Mouse (Mus musculus) CD4-positive helper T cell, adult 2 months (primary cell): Measurements from ENCODE around the gene Syt16.

Source experiments
- DNase-seq: peaks from one replicate; pipeline ENCODE4 v3.0.0-alpha.2; 2012; ENCODE audit warnings: low read depth, missing footprints, low spot score

The Syt16 gene

GRCm38 (mm10) chr12:74098572-74099290 lies 101.3 kb downstream of the Syt16 start:
- no peak for DNase-seq

- DNase-seq, result no peak
Observed at GRCm38 (mm10) chr12:74105811-74106513, 108.5 kb downstream of the Syt16 start.

- DNase-seq, result no peak
Observed at GRCm38 (mm10) chr12:74108663-74109081, 111.2 kb downstream of the Syt16 start.

DNA sequence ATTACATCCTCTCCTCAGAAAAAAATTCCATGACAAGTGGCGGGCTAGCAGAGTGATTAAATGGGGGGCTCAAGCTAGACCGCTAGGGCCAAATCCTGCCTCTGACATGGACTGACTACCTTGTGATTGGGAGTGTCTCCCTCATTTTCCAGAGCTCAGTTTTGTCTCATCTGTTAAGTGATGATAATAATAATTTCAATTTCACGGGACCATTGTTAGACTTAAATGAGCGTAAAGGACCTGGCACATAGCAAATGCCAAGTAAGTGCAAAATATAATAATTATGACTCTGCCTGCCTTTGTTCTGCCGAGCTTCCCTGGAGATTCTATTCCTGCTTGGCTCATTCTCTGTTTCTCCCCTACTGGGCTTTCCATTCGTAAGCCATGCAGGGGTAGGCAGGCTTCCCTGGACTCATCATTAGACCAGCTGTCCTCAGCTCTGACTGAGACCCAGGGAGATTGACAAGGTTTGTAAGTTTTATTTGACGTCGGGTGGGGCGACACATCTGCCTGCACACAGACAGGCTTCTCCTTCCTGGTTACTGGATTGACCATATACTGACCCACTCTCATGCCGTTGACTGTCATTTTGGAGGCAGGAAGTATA lies 112.1 kb downstream of the Syt16 start:
- DNase-seq, result no peak

DNA sequence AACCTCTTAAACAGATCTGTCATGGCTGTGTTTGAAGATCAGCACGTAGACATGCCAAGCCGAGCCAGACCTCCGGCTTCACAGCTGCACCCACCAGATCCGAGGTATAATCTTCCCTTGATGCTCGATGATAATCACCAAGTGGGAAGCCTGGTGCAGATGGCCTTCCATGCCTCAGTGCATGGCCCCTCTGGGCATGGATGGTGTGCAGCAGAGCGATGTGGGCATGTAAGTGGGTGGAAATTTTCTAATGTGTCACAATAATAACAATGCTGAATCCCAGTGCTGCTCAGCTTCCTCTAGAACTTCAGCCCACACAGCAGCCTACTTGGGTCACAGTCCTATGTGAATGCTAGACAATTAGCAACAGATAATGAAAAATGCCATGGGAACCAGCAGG lies 119.4 kb downstream of the Syt16 start:
- no peak for DNase-seq

GRCm38 (mm10) chr12:74125796-74126195 lies 128.3 kb downstream of the Syt16 start:
- DNase-seq, result no peak

DNA sequence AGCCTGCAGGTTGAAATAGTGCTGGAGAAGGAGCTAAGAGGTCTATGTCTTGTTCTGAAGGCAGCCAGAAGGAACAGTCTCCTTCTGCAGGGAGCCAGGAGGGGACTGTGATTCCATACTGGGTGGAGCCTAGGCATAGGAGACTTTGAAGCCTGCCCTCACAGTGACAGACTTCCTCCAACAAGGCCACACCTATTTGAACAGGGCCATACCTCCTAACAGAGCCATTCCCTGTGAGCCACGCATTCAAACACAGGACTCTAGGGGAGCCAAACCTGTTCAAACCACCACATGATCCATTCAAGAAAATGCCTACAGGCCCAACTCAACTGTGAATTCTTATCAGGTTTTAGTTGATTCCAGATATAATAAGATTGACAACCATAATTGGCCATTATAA lies 130.8 kb downstream of the Syt16 start:
- DNase-seq, result no peak

- no peak for DNase-seq
Observed at GRCm38 (mm10) chr12:74131790-74132189, 134.3 kb downstream of the Syt16 start.

- no peak for DNase-seq
Observed at GRCm38 (mm10) chr12:74142147-74142546, 144.7 kb downstream of the Syt16 start.

- DNase-seq, result no peak
Observed at GRCm38 (mm10) chr12:74144385-74144784, 146.9 kb downstream of the Syt16 start.

DNA sequence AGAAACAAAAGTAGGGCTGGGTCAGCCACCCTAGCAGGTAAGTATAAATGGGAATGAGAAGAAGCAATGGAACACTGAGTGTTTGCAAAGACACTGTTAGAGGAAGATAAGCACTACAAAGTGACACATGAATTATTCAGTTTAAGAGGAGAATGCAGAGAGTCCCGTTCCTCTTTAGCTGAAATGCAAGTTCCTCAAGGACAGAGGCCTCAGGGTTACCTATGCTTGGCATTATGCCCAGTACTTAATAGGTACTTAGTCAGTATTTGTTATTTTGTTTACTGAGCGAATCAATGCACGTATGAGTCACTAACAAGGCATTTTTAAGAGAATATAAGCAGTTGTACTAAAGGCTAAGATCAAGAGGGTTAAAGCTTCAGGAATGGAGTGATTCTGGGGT lies 163.3 kb downstream of the Syt16 start:
- no peak for DNase-seq

GRCm38 (mm10) chr12:74163080-74163479 lies 165.6 kb downstream of the Syt16 start:
- no peak for DNase-seq

- DNase-seq, result no peak
Observed at GRCm38 (mm10) chr12:74171257-74171656, 173.8 kb downstream of the Syt16 start.

- DNase-seq, result no peak
Observed at GRCm38 (mm10) chr12:74173902-74174301, 176.4 kb downstream of the Syt16 start.

DNA sequence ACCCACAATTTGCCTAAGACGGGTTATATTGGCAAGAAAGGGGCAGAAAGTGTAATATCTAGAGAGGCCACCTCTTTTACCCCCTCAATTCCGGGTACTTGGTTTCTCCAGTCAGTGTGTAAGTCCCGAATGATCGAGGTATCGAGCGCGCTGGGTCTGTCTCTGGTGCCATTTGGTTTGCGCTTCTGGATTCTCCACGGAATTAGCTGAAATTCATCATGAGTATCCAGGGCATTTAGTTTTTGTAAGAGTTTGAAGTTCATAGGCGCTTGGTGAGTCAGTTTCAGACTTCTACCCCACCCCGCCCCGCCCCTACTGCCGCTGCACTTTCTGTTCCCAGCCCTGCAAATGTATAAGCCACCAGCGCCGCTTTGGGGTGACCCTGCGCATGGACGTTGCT lies 187.1 kb downstream of the Syt16 start:
- no peak for DNase-seq

DNA sequence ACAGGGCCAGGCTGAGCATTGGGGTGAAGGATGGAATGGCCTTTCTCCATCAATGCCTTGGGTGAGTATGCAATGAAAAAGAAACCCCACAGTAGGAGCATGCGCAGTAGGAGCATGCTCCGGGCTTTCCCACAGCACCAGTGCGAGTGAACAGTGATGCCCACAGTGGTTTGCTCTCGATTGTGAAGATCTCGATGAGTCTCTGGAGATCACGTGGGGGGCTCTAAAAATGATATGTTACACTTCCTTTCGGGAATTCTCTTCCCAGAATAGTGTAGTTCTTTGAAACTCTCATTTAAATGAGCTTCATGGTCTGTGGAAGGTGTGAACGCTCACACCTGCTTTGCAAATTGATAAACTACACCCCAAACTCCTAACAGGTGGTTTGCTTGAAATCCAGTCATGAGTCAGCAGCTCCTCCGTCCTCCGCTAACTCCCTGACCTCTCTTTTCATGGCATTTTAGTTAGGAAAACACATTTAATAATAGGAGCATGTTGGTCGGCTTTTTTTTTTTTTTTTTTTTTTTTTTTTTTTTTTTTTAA lies 190.9 kb downstream of the Syt16 start:
- DNase-seq, result no peak

DNA sequence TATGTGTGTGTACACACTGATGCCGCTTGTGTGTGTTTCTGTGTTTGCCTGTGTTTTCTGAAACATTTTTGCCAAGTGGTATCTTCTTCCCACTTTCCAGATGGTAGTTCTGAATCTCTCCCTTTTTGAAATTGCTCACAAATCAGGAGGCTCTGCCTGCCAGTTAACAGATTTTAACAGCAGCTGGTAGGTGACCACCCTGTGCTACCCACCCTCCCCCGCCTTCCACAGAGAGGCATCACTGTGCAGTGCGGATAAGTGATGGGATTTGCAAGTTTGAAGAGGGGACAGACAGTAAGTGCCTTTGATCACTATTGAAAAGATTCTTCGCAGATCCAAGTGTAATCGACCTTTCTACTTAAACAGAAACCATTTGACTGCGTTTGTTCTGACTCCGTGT lies 191.4 kb downstream of the Syt16 start:
- DNase-seq, result no peak

DNA sequence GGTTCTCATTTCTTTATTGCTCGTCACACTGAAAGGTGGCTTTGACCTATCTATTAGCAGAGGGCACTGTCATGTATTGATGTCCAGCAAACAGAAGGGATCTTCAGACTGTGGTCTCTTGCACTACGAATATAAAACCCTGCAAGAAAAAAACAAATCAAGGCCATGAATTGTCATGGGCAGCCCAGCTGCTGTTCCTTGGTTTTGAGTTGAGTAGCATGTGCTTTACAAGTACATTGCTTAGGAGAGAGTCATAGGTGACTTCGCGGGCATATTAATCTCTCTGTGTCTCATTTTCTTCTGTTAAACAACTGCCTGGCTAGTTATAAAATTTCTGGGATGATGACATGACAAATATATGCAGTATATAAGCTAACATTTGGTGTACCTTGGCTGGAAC lies 192.4 kb downstream of the Syt16 start:
- DNase-seq, result no peak

DNA sequence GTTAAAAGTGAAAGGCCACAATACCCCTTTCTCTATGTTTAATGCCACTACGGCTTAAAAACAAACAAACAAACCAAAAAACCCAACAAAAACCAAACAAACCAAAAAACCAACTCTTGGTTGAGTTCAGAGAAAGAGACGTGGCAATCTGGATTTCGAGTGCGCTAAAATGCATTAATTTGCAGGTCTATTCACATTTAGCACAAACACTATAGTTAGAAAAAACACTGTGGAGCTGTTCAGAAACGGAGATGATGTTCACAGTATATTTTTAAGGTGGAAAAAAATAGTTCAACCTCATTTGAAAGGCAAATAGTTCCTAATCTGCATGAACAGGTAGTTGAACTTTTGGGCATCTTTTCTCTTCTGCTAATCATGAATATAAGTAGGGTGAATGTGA lies 192.8 kb downstream of the Syt16 start:
- DNase-seq, result no peak

DNA sequence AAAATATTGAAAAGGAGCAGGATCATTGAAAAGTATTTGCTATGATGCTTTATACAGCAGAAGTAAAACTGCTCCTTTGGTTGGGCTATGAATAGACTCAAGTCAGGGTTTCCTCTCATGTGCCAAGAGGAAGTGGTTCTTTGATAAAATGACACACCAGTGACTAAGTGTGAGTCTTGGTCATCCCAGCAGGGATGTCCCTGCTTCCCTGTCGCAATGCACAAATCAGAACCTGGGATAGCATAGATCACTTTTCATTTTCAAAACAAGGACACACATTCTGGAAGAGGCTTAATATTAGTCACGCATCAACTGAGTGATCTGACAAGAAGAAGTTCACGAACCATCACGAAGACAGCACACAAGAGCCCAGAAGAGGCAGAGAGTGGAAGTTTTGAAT lies 195.1 kb downstream of the Syt16 start:
- DNase-seq, result no peak

GRCm38 (mm10) chr12:74201410-74201809 lies 203.9 kb downstream of the Syt16 start:
- DNase-seq, result no peak

DNA sequence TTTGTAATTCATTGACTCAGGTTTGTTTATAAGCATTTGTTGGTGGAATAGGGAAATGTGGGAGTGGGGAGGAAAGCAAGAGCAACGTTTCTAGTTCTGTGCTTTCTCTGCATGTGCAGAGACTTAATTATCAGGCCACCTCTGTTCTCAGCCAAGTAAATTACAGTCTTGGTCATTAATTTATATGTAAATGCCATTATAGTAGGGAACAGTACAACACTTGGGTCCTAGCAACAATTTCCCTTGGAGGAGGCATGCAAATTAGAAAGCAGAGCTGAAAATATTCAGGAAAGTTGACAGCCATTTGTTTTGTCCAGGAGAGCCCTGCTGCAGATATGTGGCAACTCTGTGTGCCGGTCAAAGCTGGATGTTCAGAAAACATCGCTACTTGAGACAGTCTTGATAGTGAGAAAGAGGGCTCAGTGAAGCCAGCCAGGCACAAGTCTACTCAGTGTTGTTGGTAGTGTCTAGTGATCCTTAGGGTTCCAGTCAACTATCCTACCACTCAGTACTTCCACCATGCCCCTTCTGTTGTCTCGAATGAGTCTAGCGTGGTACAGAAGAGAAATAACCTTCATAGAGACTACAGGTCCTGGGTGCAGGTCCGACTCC lies 205.1 kb downstream of the Syt16 start:
- DNase-seq, result no peak
